Mouse (Mus musculus) ovary, adult 2 months (tissue): Measurements from ENCODE around the gene Sart1. TPM values are rescaled to one million over a fixed set of nuclear protein-coding genes. Genes with fewer than 3 reads are reported as not detected.

Source experiments
- polyA plus RNA-seq: library from polyadenylated mRNA; depleted of rRNA; stranded (reverse); fragments of >200 nt; gene quantifications from 2 replicates; pipeline ENCODE4 v1.2.3, GENCODE M21; 2012; rRNA removed

Sart1 gene
- polyA plus RNA-seq = 15.7 and 18.4 TPM in 2 replicates

DNA sequence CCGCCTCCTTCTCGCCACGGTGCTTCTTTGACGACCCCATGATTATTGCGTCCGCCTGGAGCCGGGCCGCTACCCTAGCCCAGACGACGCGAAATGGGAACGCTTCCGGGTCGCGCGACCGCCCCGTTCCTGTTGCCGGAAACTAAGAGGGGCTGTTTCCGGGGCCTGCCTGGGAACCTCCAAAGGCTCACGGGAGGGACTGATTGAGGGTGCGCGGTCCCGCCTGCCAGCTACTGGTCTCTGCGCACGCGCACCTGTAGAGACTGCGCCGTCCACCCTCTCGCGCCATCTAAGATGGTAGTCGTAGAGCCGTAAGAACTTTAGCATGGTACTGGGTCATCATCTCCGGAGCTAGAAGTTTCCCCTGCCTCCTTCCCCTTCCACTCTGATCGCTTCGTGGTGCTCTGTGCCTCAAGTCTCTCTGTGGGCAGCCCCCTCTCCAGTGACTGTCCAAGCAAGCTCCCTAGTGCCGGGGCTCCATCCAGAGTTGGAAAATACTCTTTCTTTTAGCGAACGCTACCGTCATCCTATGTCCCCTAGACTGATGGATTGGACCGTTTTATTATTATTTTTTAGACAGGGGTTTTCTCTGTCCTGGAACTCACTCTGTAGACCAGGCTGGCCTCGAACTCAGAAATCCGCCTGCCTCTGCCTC is at the start of gene Sart1:
Sart1 (minus strand) TSS at position 116 of the 655 bp plus-strand sequence.

DNA sequence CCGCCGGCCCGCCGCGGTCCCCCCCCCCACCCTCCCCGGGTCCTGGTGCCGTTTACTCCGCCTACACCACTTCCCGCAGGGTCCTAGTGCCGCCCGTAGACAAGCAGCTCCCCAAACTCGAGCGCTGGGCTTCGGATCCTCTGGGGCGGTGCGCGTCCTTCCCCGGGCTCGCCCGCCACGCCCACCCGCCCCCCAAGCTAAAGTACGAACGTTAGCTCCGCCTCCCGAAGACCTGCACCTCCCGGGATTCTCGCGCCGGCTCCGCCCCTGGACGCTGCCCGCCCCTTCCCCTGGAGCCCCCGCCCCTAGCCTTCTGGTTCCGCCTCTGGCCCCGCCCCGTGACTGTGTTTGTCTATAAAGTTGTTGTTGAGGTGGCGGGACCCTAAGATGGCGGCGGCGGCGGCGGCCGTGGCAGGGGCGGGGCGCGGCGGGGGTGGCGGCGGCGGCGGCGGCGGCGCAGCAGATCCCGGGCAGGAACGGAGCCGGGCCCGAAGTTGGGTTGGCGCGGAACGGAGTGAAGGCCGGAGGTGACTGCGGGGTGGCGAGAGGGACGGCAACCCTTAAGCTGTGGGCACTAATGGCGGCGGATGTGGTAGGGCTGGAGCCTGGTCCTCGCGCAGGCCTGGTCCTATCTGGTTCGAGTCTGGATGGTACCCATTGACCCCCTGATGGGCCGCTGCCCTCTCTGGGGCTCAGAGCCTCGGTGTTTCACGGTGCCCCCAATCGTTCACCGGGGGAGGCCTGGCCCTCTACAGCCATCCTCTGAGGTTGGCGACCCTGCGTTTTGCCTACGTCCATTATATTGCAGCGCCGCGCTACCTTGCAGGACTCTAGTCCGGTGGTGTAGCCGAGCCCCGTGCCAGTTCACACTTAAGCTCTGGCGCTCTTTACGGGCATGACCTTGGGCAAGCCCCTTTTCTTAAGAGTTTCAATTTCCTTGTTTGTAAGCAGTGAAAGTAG is 36.6 kb upstream of the Sart1 start, which contains the start of the genes Drap1 and AI837181:
Drap1 (minus strand) TSS at position 198 of the 960 bp plus-strand sequence.
AI837181 (plus strand) TSS at position 363 of the 960 bp plus-strand sequence.

DNA sequence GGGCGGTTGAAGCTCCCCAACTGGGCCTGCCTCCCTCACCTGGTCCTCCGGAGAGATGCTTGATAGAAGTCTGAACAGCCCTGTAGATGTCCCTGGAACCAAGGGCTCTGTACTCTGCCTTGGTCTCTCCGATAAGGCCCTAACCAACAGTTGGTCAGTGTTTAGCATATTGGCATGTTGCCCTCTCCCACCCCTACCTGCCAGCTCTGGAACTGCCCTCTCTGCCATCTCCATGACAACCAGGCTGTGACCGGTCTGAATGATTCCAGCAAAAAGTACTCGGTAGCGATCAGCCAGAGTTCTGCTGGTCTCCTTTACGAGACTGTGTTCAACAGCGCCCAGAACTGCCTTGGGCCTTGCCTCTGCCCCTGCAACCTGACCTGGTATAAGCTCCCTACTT is 13.8 kb upstream of the Sart1 start, which contains the start of gene Tsga10ip:
Tsga10ip (minus strand) TSS at position 234 of the 400 bp plus-strand sequence.

DNA sequence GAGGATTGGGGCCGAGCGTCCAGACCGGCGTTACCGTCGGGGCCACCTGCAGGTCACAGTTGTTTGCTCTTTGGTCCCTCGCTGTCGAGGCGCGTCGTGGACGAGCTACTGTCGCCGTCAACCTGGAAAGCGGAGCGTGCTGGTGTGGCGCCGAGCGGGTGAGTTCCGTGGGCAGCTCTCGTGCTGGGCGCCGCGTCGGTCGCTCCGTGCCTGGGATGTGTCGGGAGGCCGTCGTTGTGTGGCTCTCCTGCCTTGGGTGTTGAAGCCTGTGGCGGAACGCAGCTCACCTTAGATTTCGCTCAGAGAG is 21.5 kb downstream of the Sart1 start, which contains the start of gene Banf1:
Banf1 (minus strand) TSS at position 116 of the 307 bp plus-strand sequence.

DNA sequence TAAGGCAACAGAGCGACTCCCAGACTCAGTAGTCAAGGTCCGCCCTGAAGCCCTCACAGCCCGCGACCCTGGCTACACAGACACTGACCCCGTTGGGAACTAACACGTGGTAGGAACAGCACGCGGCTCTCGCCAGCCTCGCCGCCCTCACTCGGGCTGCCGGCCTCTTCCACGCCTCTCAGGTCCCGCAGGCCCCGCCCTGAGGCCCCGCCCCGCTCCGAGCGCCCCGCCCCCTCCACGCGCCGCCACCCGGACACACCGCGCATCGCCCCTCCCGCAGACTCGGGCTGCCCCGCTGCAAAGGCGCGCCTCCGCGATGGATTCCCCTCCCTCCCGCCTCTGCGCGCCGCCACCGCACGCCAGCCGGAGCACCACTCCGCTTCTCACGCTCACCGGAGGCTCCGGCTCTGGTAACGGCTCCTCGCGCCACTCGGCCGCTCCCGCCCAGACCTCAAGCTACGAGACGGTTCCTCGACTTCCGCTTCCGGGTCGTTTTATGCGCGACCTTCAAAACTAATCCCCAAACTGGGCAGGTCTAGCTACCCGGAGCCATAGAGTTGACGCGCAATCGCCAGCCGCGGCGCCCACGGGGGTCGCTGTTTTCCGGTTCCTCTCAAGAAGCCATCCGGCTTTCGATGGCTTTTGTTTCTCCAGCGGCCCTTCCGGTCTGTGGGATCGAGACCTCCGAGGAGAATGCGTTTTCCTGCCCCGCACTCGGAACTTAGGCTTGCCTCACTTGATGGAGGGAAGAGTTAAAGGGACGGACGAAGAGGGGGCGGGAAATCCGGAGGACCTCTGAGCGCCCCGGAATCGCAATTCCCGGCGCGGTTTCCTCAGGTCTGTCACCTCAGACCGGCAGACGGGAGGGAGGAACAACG is 22.1 kb downstream of the Sart1 start, which contains the start of gene Eif1ad:
Eif1ad (plus strand) TSS at position 567 of the 878 bp plus-strand sequence.

DNA sequence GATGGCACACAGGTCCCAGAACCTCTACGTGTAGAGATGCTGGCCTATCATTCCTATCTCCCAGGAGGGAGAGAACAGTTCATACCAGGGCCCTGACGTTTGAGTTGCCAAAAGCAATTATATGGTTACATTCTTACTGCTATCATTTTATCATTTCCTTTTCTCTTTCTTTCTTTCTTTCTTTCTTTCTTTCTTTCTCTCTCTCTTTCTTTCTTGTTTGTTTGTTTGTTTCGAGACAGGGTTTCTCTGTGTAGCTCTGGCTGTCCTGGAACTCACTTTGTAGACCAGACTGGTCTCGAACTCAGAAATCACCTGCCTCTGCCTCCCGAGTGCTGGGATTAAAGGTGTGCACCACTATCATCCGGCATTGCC is 39.0 kb downstream of the Sart1 start, which contains the start of gene Cst6:
Cst6 (minus strand) TSS at position 73 of the 372 bp plus-strand sequence.

DNA sequence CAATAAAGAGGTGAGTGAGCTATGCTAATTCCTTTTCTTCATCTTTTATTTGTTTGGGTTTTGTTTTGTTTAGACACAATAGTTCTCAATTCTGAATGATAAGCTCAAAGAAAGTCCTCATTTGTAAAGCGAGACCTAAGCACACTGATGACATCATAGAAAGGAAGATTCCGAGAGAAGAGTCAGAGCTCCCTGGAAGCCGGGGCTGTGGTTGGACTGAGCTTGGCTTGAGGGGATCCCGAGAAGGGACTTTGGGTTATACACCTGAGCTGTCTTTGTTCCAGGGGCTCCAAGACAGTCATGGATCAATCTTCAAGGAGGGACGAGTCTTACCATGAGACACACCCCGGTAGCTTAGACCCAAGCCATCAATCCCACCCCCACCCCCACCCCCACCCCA is 53.1 kb downstream of the Sart1 start, which contains the start of gene Catsper1:
Catsper1 (plus strand) TSS at position 301 of the 400 bp plus-strand sequence.

Other genes with a start within 250 kb of the Sart1 start
- 59.2 and 59.9 TPM in 2 replicates for gene Pacs1, start 115.6 kb downstream of the Sart1 start, polyA plus RNA-seq
- 146 and 169 TPM in 2 replicates for gene Sf3b2, start 93.2 kb downstream of the Sart1 start, polyA plus RNA-seq
- gene Gal3st3, start 90.4 kb downstream of the Sart1 start, polyA plus RNA-seq = 0.67 and 0.79 TPM in 2 replicates
- gene Catsper1, start 53.0 kb downstream of the Sart1 start, polyA plus RNA-seq = not detected in 2 replicates
- gene Cst6, start 39.1 kb downstream of the Sart1 start, polyA plus RNA-seq = 7.1 and 12.9 TPM in 2 replicates
- gene Eif1ad, start 22.0 kb downstream of the Sart1 start, polyA plus RNA-seq = 19.4 and 21.0 TPM in 2 replicates
- gene Banf1, start 21.5 kb downstream of the Sart1 start, polyA plus RNA-seq = 123 and 155 TPM in 2 replicates
- 4.9 and 5.6 TPM in 2 replicates for gene Tsga10ip, start 13.8 kb upstream of the Sart1 start, polyA plus RNA-seq
- gene Drap1, start 36.3 kb upstream of the Sart1 start, polyA plus RNA-seq = 86.3 and 111 TPM in 2 replicates
- 115 and 124 TPM in 2 replicates for gene AI837181, start 36.4 kb upstream of the Sart1 start, polyA plus RNA-seq
- gene Fosl1, start 58.8 kb upstream of the Sart1 start, polyA plus RNA-seq = 4.3 and 7.9 TPM in 2 replicates
- gene Ccdc85b, start 69.2 kb upstream of the Sart1 start, polyA plus RNA-seq = 12.3 and 17.9 TPM in 2 replicates
- gene Fibp, start 71.9 kb upstream of the Sart1 start, polyA plus RNA-seq = 118 and 164 TPM in 2 replicates
- gene Ctsw, start 79.8 kb upstream of the Sart1 start, polyA plus RNA-seq = 1.5 and 2.4 TPM in 2 replicates
- gene Efemp2, start 85.3 kb upstream of the Sart1 start, polyA plus RNA-seq = 205 and 258 TPM in 2 replicates
- 78.2 and 88.4 TPM in 2 replicates for gene Mus81, start 99.7 kb upstream of the Sart1 start, polyA plus RNA-seq
- 447 and 670 TPM in 2 replicates for gene Cfl1, start 101.8 kb upstream of the Sart1 start, polyA plus RNA-seq
- gene 1700020D05Rik, start 115.1 kb upstream of the Sart1 start, polyA plus RNA-seq = 1.00 and 1.3 TPM in 2 replicates
- 17.6 and 19.1 TPM in 2 replicates for gene Snx32, start 121.8 kb upstream of the Sart1 start, polyA plus RNA-seq
- gene Ovol1, start 171.9 kb upstream of the Sart1 start, polyA plus RNA-seq = 0.87 and 1.1 TPM in 2 replicates
- 15.5 and 16.1 TPM in 2 replicates for gene Ap5b1, start 179.3 kb upstream of the Sart1 start, polyA plus RNA-seq
- 93.6 and 93.9 TPM in 2 replicates for gene Rnaseh2c, start 213.2 kb upstream of the Sart1 start, polyA plus RNA-seq
- 56.6 and 61.2 TPM in 2 replicates for gene Kat5, start 221.5 kb upstream of the Sart1 start, polyA plus RNA-seq
- 109 and 128 TPM in 2 replicates for gene Rela, start 248.8 kb upstream of the Sart1 start, polyA plus RNA-seq